Mouse (Mus musculus) liver, postnatal 0 days (tissue): ENCODE measurements around the gene Emc10. TPM values are rescaled to one million over a fixed set of nuclear protein-coding genes. Genes with fewer than 3 reads are reported as not detected.
A peak's percentile ranks its signal among the peaks of the same experiment; 100 is the strongest.

ENCODE experiments used
- ATAC-seq: fragments of 200-750 bp; cut with Nextera tagmentation; 2 replicates; pipeline ENCODE4 v1.8.0; 2017; ENCODE audit warnings: mild to moderate bottlenecking, moderate library complexity
- DNase-seq: peaks from one replicate; pipeline ENCODE4 v3.0.0-alpha.2; 2016
- H3K27ac ChIP-seq: fragments of 300-500 bp; sonication (generic); 2 replicates; pipeline ENCODE4 v1.5.1; 2014; ENCODE audit warnings: antibody characterized with exemption, moderate library complexity, mild to moderate bottlenecking, low read depth
- H3K27me3 ChIP-seq: fragments of 300-500 bp; sonication (generic); 2 replicates; pipeline ENCODE4 v1.6.1; 2014; ENCODE audit warnings: low read length, control low read depth, mixed read lengths; ENCODE audit not compliant: insufficient read depth
- H3K36me3 ChIP-seq: fragments of 300-500 bp; sonication (generic); replicated peaks from 2 replicates; pipeline ENCODE4 v1.6.1; 2014; ENCODE audit warnings: mild to moderate bottlenecking, control low read depth, low read length, moderate library complexity, mixed read lengths; ENCODE audit not compliant: insufficient read depth
- H3K4me1 ChIP-seq: fragments of 300-500 bp; sonication (generic); 2 replicates; pipeline ENCODE4 v1.6.1; 2014; ENCODE audit warnings: antibody characterized with exemption, mild to moderate bottlenecking, control low read depth; ENCODE audit not compliant: insufficient read depth
- H3K4me2 ChIP-seq: fragments of 300-500 bp; sonication (generic); 2 replicates; pipeline ENCODE4 v1.6.1; 2014; ENCODE audit warnings: low read depth, mild to moderate bottlenecking, low read length, moderate library complexity, mixed read lengths
- H3K4me3 ChIP-seq: fragments of 300-500 bp; sonication (generic); 2 replicates; pipeline ENCODE4 v1.5.1; 2014; ENCODE audit warnings: low read depth, low read length
- H3K9ac ChIP-seq: fragments of 300-500 bp; sonication (generic); replicated peaks from 2 replicates; pipeline ENCODE4 v1.6.1; 2014; ENCODE audit warnings: mild to moderate bottlenecking, moderate library complexity
- H3K9me3 ChIP-seq: fragments of 300-500 bp; sonication (generic); 2 replicates; pipeline ENCODE4 v1.6.1; 2016; ENCODE audit warnings: mild to moderate bottlenecking, control low read depth, low read length, mixed read lengths
- CTCF ChIP-seq: sonication (generic); IDR thresholded peaks from 2 replicates; pipeline ENCODE4 v1.5.1; 2016; ENCODE audit warnings: antibody characterized with exemption, low read depth
- EP300 ChIP-seq: IDR thresholded peaks from 2 replicates; pipeline ENCODE4 v1.6.1; 2016; ENCODE audit warnings: antibody characterized with exemption, low read depth, mild to moderate bottlenecking
- WGBS: fragments of 180-500 bp; shearing (Covaris S2); extraction: QIAGEN DNeasy Blood & Tissue Kit; methylation state at CpG from one replicate; pipeline ENCODE4 v1.1.7; 2014; ENCODE audit not compliant: insufficient replicate concordance; 5-methylcytosine and 5-hydroxymethylcytosine counted together
- polyA plus RNA-seq: library from polyadenylated mRNA; unstranded; fragments of >200 nt; fragmentation: Nextera tagmentation; extraction: Ambion mirVana; gene quantifications from 2 replicates; pipeline ENCODE4 v1.2.1, GENCODE M21; 2015

The Emc10 gene
- polyA plus RNA-seq, 1 experiment from 2014 or later: 32.4 TPM

- WGBS: 6% methylated on average over 40 of the region's 40 CpGs
- TF ChIP-seq EP300: no peak
- TF ChIP-seq CTCF: peak; percentile 86
- DNase-seq: peak; percentile 85
- no peaks in the 10 kb centered on the region for H3K9me3 ChIP-seq
- peaks cover 6% of the 10 kb centered on the region; the same call in 1 of the 2 replicates for H3K4me1 ChIP-seq
- peak overlapping the region; percentile 40 for H3K4me3 ChIP-seq
- no peaks in the 10 kb centered on the region for H3K36me3 ChIP-seq
- peak; percentile 65 for ATAC-seq
- peaks cover 32% of the 10 kb centered on the region for H3K27me3 ChIP-seq
- peak overlapping the region; percentile 77 for H3K4me2 ChIP-seq
- H3K9ac ChIP-seq: peak overlapping the region; percentile 35
- H3K27ac ChIP-seq: peak overlapping the region; percentile 66
Observed at GRCm38 (mm10) chr7:44527483-44528398, 31.4 kb upstream of the Emc10 start.

- Histone ChIP-seq H3K36me3 (no peaks in the 10 kb centered on the region), H3K9me3 (no peaks in the 10 kb centered on the region), H3K27me3 (peaks cover 43% of the 10 kb centered on the region), H3K27ac (no peak overlapping the region), H3K4me3 (no peak overlapping the region), H3K4me2 (no peak overlapping the region), H3K4me1 (peaks cover 9% of the 10 kb centered on the region; the same call in 1 of the 2 replicates), H3K9ac (no peak overlapping the region)
- no peak for TF ChIP-seq CTCF
- TF ChIP-seq EP300: no peak
- DNase-seq (no peak), ATAC-seq (no peak)
- WGBS: 73% methylated on average over 14 of the region's 14 CpGs
Observed at GRCm38 (mm10) chr7:44526414-44527154, 30.3 kb upstream of the Emc10 start.

- H3K4me3 ChIP-seq: no peak overlapping the region
- ATAC-seq (no peak), DNase-seq (peak; percentile 58)
- TF ChIP-seq CTCF (no peak), EP300 (no peak)
- H3K27me3 ChIP-seq: peaks cover 45% of the 10 kb centered on the region
- WGBS: 20% methylated on average over 22 of the region's 22 CpGs
- H3K9ac ChIP-seq: 0 out of 2 replicates have a peak overlapping the region, but pooled peaks have one; percentile 6
- peaks cover 11% of the 10 kb centered on the region; the same call in 1 of the 2 replicates for H3K4me1 ChIP-seq
- peak overlapping the region; percentile 38 for H3K4me2 ChIP-seq
- no peaks in the 10 kb centered on the region for H3K36me3 ChIP-seq
- no peak overlapping the region for H3K27ac ChIP-seq
- H3K9me3 ChIP-seq: no peaks in the 10 kb centered on the region
Observed at GRCm38 (mm10) chr7:44525126-44525832, 28.9 kb upstream of the Emc10 start.

- ATAC-seq: no peak
- Histone ChIP-seq H3K9me3 (no peaks in the 10 kb centered on the region), H3K27me3 (peaks cover 45% of the 10 kb centered on the region), H3K4me1 (peaks cover 11% of the 10 kb centered on the region; the same call in 1 of the 2 replicates), H3K27ac (no peak within 1 kb of the TSS), H3K4me3 (no peak within 1 kb of the TSS), H3K9ac (0 out of 2 replicates have a peak within 1 kb of the TSS, but pooled peaks have one; percentile 6), H3K36me3 (no peaks in the 10 kb centered on the region), H3K4me2 (peak within 1 kb of the TSS; percentile 38)
- 45% methylated on average over 12 of the region's 12 CpGs for WGBS
- TF ChIP-seq EP300 (no peak), CTCF (no peak)
- no peak for DNase-seq
Observed at GRCm38 (mm10) chr7:44524502-44524901, 28.2 kb upstream of the Emc10 start, which contains the start of gene Mybpc2. Gene Mybpc2, minus strand, starts transcription at chr7:44524656.

- WGBS: 63% methylated on average over 2 of the region's 2 CpGs
Observed at GRCm38 (mm10) chr7:44523056-44523455, 26.7 kb upstream of the Emc10 start.

More at GRCm38 (mm10) chr7:44523056-44523455, 26.7 kb upstream of the Emc10 start:
- H3K4me1 ChIP-seq: peaks cover 10% of the 10 kb centered on the region; the same call in 1 of the 2 replicates
- no peak for DNase-seq
- H3K36me3 ChIP-seq: no peaks in the 10 kb centered on the region
- peaks cover 38% of the 10 kb centered on the region for H3K27me3 ChIP-seq
- H3K9ac ChIP-seq: no peak overlapping the region
- TF ChIP-seq EP300 (no peak), CTCF (no peak)
- no peak overlapping the region for H3K4me2 ChIP-seq
- H3K27ac ChIP-seq: no peak overlapping the region
- ATAC-seq: no peak
- H3K9me3 ChIP-seq: no peaks in the 10 kb centered on the region
- no peak overlapping the region for H3K4me3 ChIP-seq
